Mouse (Mus musculus): ENCODE measurements around the gene Slc4a3. TPM values are rescaled to one million over a fixed set of nuclear protein-coding genes. Genes with fewer than 3 reads are reported as not detected.

Gene Slc4a3
- total RNA-seq, 2 experiments from 2014 or later = 109 to 111 TPM

DNA sequence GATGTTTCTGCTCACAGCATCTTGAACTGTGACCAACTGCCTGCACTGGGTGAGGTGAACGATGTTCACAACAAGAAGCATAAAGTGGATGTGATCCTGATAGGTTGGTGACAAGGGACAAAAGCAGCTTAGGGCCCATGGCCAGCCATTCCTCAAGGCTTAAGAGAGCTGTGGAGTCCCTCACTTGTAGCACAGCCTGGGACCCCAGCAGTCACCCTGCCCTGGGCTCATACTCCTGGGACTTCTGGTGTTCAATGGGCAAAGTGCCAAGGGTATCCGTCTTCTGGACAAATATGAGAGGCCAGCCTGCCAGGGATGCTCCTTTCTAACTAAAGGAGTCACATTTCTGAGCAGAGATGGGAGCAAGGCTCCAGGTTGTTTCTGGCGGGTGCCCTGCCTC lies 49.9 kb downstream of the Slc4a3 start:
- no peak for DNase-seq (ENCODE audit: low spot score in 2 of 2)

DNA sequence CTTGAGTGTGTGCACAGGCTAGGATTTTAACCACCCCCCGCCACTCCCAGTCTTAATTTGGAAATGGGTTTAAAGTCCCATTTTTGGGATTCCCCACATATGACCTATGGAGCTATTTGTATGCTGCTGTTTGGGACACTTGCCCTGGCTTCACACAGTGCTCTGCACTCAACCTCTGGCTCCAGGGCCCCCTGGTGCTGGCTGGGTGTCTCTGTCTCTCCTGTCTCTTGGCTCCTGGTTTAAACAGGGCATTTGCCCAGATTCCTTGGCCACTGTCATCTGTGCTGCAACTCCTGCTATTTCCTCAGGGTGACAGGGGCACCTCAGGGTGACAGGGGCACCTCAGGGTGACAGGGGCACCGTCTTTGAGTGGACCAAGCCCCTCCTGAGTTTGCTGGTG lies 50.8 kb downstream of the Slc4a3 start:
- DNase-seq (ENCODE audit: low spot score in 2 of 2) = no peak

DNA sequence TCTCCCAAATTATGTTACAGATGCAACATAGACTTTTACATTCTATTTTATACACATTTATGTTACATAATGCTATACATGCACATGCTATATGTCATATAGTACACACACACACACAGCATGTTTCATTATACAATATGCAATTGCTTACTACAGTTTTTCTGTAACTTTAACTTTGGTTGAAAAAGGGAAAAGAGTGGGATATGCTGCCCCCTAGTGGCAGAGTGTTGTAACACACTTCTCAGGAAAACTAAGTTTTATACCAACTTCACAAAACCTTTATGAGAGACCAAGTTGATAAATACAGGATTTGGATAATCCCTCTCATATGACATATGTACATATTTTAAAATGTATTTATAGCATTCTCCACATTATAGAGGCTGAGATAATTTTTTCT lies 51.6 kb downstream of the Slc4a3 start:
- DNase-seq (ENCODE audit: low spot score in 2 of 2) = peak in 1 of 2 experiments; percentile 76

DNA sequence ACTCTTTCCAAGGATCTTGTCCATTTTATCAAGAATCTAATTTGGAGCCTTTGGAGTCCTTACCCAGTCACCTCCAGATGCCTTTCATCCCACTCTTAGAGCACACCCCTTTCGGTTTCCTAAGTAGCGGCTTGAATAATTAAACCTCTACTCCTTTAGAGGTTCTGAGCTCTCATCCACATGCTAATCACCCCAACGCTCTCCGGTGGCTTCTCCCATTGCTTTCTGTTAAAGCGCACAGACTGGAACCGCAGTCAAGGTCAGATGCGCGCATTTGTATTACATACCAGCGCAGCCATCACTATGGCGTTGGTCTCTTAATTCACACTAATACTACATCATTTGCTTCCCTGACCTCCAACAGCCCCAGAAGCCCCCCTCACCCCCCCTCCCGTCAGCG lies 55.7 kb downstream of the Slc4a3 start:
- no peak for DNase-seq (ENCODE audit: low spot score in 2 of 2)

DNA sequence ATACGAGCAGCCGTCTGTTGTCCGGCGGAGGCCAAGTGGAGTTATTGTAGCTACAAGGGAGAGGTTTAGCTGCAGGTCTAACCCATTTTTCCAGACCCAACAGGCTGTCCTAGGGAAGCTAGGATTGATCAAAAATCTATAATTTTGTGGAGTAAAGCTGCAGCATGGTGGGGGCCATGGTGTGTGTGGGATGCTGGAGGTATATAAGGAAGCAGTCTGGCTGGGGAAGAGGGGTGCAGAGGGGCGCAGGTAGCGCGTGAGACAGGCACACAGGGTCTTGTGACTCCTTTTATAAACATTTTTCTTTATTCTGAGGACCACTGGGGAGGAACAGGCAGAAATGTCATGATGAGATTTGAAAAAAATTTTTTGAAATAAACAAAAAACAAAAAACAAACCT lies 57.5 kb downstream of the Slc4a3 start:
- DNase-seq (ENCODE audit: low spot score in 2 of 2) = no peak

- DNase-seq (ENCODE audit: low spot score in 2 of 2) = no peak
Measured at GRCm38 (mm10) chr1:75608225-75608624, 62.2 kb downstream of the Slc4a3 start.

- no peak for DNase-seq (ENCODE audit: low spot score in 2 of 2)
Measured at GRCm38 (mm10) chr1:75608625-75609263, 62.7 kb downstream of the Slc4a3 start.

DNA sequence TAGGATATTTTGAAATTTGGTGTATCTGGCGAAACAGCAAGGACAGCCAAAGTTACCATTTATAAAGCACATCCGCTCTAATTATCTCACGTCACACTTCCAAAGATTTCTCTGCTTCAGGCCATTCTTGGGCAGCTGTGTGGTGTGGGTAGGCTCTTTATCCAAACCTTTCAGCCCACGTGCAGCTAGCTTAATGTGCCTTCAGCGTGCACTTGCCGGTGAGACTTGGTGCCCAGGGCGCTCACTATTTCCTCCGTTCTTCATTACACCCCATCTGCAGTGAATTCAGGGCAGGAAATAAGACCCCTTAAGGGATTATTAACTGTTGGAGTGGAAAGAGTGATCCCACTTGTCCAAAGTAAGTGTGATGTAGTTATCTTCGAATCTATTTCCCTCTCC lies 63.2 kb downstream of the Slc4a3 start:
- no peak for DNase-seq (ENCODE audit: low spot score in 2 of 2)

- no peak for DNase-seq (ENCODE audit: low spot score in 2 of 2)
Measured at GRCm38 (mm10) chr1:75610553-75610952, 64.5 kb downstream of the Slc4a3 start.

Other genes starting within 250 kb of the Slc4a3 start
- gene Dnpep, start 228.3 kb upstream of the Slc4a3 start, total RNA-seq (2021) = 10 to 100 TPM; 49.2 to 50.0 TPM
- gene Des, start 185.9 kb upstream of the Slc4a3 start, total RNA-seq (2021) = under 1 TPM; 0.48 to 0.69 TPM
- 100 to 1,000 TPM; 168 to 178 TPM for gene Speg, start 171.0 kb upstream of the Slc4a3 start, total RNA-seq (2021)
- gene Gmppa, start 110.3 kb upstream of the Slc4a3 start, total RNA-seq (2021) = 10 to 100 TPM; 66.4 to 69.1 TPM
- 1 to 10 TPM; 7.3 to 8.1 TPM for gene Asic4, start 95.8 kb upstream of the Slc4a3 start, total RNA-seq (2021)
- 10 to 100 TPM; 90.3 to 91.5 TPM for gene Chpf, start 67.0 kb upstream of the Slc4a3 start, total RNA-seq (2021)
- gene Tmem198, start 66.7 kb upstream of the Slc4a3 start, total RNA-seq (2021) = 10 to 100 TPM; 68.6 to 70.6 TPM
- gene Obsl1, start 39.8 kb upstream of the Slc4a3 start, total RNA-seq (2021) = 10 to 100 TPM; 18.3 to 19.2 TPM
- gene Inha, start 39.2 kb upstream of the Slc4a3 start, total RNA-seq (2021) = 10 to 100 TPM; 13.1 to 14.5 TPM
- gene Stk11ip, start 24.7 kb upstream of the Slc4a3 start, total RNA-seq (2021) = 10 to 100 TPM; 22.8 to 24.2 TPM

Measured in layer of hippocampus, adult 18-20 months (tissue).